Mouse (Mus musculus): ENCODE measurements at regions not wholly inside any gene's neighbourhood (a gene's known extent, or its start where the extent isn't known, plus 50 kb on each side); places are given as distances from the start of the nearest gene placed in this dataset.

DNA sequence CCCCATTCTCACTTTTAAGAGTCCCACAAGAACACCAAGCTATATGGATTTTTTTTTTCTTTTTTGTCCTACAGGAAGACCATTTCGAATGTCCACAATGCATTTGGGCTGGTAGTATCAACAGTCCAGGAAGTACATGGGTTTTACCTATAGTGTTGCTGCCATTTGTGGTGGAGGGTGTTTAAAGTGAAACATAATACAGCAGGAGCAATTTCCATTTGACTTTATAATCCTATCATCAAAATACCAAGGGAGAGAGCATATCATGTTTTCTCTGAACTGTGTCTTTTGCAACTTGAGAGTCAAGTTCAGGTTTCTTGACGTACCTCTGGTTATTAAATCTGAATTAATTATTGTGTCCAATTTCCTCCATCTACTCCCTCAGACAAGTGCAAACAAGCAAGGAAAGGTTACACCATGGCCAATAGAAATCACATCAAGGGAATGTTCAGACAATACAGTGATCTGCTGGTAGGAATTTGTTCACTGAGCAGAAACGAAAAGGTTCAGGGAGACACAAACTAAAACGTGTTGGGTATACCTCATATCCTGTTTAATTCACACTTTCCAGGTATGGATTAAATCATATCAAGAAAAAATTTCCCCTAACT is 172.5 kb downstream of the 1700064H15Rik start:
- TF ChIP-seq CTCF (IDR thresholded peaks at IDR 0.05): no peak
- no peak for TF ChIP-seq EP300 (IDR thresholded peaks at IDR 0.05)
